Comparison of ENCODE assay signal across 7 mouse cellular contexts in genomic region chr8:123858574-123858940, GRCm38 (mm10). TPM values are rescaled to one million over a fixed set of nuclear protein-coding genes. Genes with fewer than 3 reads are reported as not detected.
DNase-seq lines count a peak whose midpoint lies in the region; ATAC-seq lines count a peak whose summit lies in the region.

No protein-coding gene starts in this region.

- ATAC-seq in embryonic facial prominence, embryonic 13.5 days (ENCODE audit: insufficient number of reproducible peaks, insufficient read depth, low FRiP score, low TSS enrichment, low read depth), result no peak
- ATAC-seq in inflammation-experienced regulatory T-cells, adult 6 months, result peak; percentile 11

- peak overlapping the region; percentile 91 for H3K4me3 ChIP-seq in embryonic facial prominence, embryonic 13.5 days

- peaks cover 9% of the 10 kb centered on the region for H3K4me1 ChIP-seq in embryonic facial prominence, embryonic 13.5 days

- peak overlapping the region; percentile 92 for H3K4me2 ChIP-seq in embryonic facial prominence, embryonic 13.5 days

- peak; percentile 6 for DNase-seq in urinary bladder, postnatal 25 days (ENCODE audit: low spot score)
- DNase-seq in urinary bladder, postnatal 10 days (ENCODE audit: low spot score), result no peak
- DNase-seq in lung, postnatal 4 days, result peak; percentile 40 to 49
- no peak for DNase-seq in frontal cortex, postnatal 14 days (ENCODE audit: low spot score in 2 of 2)
- no peak for DNase-seq in layer of hippocampus, postnatal 14 days (ENCODE audit: low spot score in 2 of 2)

- H3K9me3 ChIP-seq in embryonic facial prominence, embryonic 13.5 days, result no peaks in the 10 kb centered on the region

- H3K36me3 ChIP-seq in embryonic facial prominence, embryonic 13.5 days, result no peaks in the 10 kb centered on the region

- peaks cover 24% of the 10 kb centered on the region for H3K27me3 ChIP-seq in embryonic facial prominence, embryonic 13.5 days

- peak overlapping the region; percentile 83 for H3K9ac ChIP-seq in embryonic facial prominence, embryonic 13.5 days

- under 1% methylated on average over 17 of the region's 17 CpGs for WGBS in embryonic facial prominence, embryonic 13.5 days

- H3K27ac ChIP-seq in embryonic facial prominence, embryonic 13.5 days, result no peak overlapping the region

RNA-seq across cellular contexts. Expression of gene Ccsap, which starts 1.5 kb away (rescaled TPM):
- polyA plus RNA-seq in embryonic facial prominence, embryonic 13.5 days (2015; fragmentation: Nextera tagmentation; extraction: Ambion mirVana), result 5.4 and 5.5 TPM in 2 replicates
- polyA plus RNA-seq in inflammation-experienced regulatory T-cells, adult 6 months (2017; shearing (Covaris generic)), result 1 to 10 TPM; 3.3 to 5.1 (median 3.7) TPM
- total RNA-seq in layer of hippocampus, postnatal 14 days (2021), result 10 to 100 TPM; 57.1 to 62.6 TPM

RNA-seq across cellular contexts. Expression of gene Acta1, which starts 36.0 kb away (rescaled TPM):
- polyA plus RNA-seq in embryonic facial prominence, embryonic 13.5 days (2015; fragmentation: Nextera tagmentation; extraction: Ambion mirVana), result 32.0 and 44.7 TPM in 2 replicates
- under 1 TPM in 2 of 3 experiments, not detected in 1; 0.25 to 0.26 TPM for polyA plus RNA-seq in inflammation-experienced regulatory T-cells, adult 6 months (2017; shearing (Covaris generic))
- 1 to 10 TPM; 6.5 to 7.1 TPM for total RNA-seq in layer of hippocampus, postnatal 14 days (2021)

RNA-seq across cellular contexts. Expression of gene Rab4a, which starts 52.8 kb away (rescaled TPM):
- polyA plus RNA-seq in embryonic facial prominence, embryonic 13.5 days (2015; fragmentation: Nextera tagmentation; extraction: Ambion mirVana), result 48.9 and 51.7 TPM in 2 replicates
- 10 to 100 TPM; 15.9 to 21.4 (median 16.9) TPM for polyA plus RNA-seq in inflammation-experienced regulatory T-cells, adult 6 months (2017; shearing (Covaris generic))
- 10 to 100 TPM; 45.5 to 46.8 TPM for total RNA-seq in layer of hippocampus, postnatal 14 days (2021)

Comparison
In these comparisons a context has a peak if more than half of its experiments do, and no peak if none do; other contexts are left out.
1. DNase-seq: peak in urinary bladder, postnatal 25 days (single experiment) and lung, postnatal 4 days (2 of 2); none in urinary bladder, postnatal 10 days (single experiment), frontal cortex, postnatal 14 days (0 of 2) and layer of hippocampus, postnatal 14 days (0 of 2).
2. RNA of gene Acta1, which starts 36.0 kb away (polyA plus RNA-seq): 32.0 to 44.7 TPM in embryonic facial prominence, embryonic 13.5 days; 0.25 to 0.26 TPM in inflammation-experienced regulatory T-cells, adult 6 months; every median in the first group is over 10 times any median in the second.